Mouse (Mus musculus) brain, embryonic 14.5 days (tissue): ENCODE results near the gene Sipa1.

Experiments
- CTCF ChIP-seq: fragments of 200-500 bp; IDR thresholded peaks from 2 replicates; pipeline ENCODE4 v1.5.1; 2012; ENCODE audit warnings: inconsistent platforms, mild to moderate bottlenecking, moderate library complexity, borderline replicate concordance; ENCODE audit not compliant: insufficient read depth, insufficient read length; ENCODE audit errors: extremely low read depth
- POLR2A ChIP-seq: fragments of 200-500 bp; IDR thresholded peaks from 2 replicates; pipeline ENCODE4 v1.6.1; 2012; ENCODE audit warnings: mild to moderate bottlenecking, inconsistent platforms, borderline replicate concordance; ENCODE audit not compliant: poor library complexity, insufficient read depth, insufficient read length, severe bottlenecking; ENCODE audit errors: extremely low read depth

- no peak for TF ChIP-seq CTCF
- no peak for TF ChIP-seq POLR2A
Measured at GRCm38 (mm10) chr19:5621884-5622283, 41.6 kb downstream of the Sipa1 start.
